Mouse (Mus musculus) right cerebral cortex, adult 2 months (tissue): Measurements from ENCODE around the gene Myoz2.

Source experiments
- DNase-seq, 2 experiments: peaks; one replicate each; pipeline ENCODE4 v3.0.0; 2021 to 2022; ENCODE audit warnings: low spot score in 2 of 2

Gene Myoz2

DNA sequence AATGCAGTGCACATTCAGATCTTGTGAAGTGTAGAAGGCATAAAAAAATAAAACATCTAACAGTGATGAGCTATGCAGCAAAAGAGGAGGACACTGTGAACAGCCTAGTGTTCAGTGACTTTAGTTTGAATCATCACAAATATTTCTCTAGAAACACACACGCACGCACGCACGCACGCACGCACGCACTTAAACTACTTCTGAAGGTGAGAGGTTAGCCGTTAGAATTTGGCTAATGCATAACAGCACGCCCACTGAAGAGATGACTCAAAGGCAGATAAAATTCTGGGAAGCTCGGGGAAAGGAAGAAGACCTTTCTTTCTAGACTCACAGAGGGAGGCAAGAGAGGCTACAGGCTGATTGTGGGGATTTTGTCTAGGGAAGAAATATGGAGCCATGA is 27.4 kb downstream of the Myoz2 start:
- DNase-seq, result no peak

DNA sequence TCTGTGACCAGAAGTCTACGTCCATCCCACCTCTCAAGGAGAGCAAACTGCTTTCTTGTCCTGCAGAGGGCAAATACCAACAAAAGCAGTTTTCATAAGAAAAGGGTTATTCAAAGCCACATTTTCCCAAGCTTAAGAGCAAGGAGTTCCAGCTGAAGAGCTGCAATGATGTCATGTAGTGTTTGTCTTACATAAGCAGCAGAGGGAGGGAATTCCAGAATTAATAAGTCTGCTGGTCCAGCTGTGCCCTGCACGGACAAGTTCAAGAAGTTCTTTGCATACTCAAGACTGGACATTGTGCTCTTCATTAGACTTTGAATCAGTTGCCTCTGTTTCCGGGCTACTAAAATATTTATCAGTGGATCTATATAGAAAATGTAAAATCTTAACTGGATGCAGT is 33.8 kb downstream of the Myoz2 start:
- DNase-seq, result no peak

DNA sequence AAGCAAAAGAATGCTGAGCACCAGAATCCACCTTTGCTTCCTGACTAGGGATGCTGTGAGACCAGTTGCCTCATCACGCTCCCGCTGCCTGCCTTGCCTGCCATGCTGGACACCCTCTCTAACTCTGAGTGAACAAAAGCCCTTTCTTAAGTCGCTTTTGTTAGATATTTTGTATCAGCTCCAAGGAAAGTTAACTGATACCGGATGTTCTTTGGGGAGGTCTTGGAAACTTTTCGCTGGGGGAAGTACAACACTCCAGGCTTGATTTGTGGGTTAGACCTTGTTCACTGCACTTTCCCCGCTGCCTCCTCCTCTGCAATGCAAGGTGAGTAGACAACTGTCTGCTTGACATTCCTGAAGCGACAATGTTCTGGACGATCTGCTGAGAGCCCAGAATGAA is 36.3 kb downstream of the Myoz2 start:
- no peak for DNase-seq

DNA sequence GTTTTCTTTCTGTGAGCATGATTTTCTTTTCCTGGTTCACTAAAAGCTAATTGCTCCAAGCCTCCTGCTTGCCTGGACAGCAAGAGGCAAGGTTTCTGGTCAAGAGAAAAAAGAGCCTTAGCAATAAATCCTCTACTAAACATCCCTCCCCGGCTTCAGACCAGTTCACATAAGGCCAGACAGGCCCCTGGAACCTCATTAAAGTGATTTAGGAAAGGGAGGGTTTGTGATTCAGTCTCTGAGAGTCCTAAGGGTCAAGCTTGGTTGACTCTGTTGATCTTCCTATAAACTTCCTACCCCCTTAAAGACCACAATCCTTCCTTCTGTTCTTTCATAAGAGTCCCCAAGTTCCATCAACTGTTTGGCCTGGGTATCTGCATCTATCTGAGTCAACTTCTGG is 37.8 kb downstream of the Myoz2 start:
- no peak for DNase-seq

DNA sequence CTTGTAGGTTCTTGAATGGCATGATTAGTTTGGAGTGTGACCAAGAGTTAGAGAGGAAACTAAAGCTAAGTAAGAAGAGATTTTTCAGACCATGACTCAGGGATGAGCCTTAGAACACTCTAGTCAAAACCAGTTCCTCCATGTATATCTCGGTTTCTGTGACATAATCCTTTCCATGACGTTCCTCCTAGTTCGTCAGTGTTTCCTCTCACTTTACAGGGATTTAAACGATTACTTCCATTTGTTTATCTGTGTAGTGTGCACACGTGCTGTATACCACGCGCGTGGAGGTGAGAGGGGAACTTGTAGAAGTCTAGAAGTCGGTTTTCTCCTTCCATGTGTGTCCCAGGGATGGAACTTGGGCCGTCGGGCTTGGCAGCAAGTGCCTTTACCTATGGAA is 47.9 kb downstream of the Myoz2 start:
- DNase-seq, result no peak

DNA sequence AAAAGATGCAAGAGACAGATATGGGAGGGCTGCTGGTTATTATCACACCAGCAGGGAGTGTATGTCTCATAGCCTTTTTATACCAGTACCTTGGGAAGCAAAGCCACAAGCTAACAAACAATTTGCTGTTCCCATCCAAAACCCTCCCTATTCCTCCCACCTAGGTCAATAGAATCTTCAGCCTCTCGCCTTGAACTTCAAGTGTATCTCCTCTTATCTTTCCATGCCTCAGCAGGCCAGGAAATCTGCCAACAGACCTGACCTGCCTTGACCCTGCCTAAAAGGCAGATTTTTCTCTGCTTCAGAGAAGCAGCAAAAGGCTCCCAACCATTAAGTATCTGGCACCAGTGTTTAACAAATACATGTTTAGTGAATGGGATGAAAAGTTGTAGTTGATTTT is 48.4 kb downstream of the Myoz2 start:
- DNase-seq, result no peak

DNA sequence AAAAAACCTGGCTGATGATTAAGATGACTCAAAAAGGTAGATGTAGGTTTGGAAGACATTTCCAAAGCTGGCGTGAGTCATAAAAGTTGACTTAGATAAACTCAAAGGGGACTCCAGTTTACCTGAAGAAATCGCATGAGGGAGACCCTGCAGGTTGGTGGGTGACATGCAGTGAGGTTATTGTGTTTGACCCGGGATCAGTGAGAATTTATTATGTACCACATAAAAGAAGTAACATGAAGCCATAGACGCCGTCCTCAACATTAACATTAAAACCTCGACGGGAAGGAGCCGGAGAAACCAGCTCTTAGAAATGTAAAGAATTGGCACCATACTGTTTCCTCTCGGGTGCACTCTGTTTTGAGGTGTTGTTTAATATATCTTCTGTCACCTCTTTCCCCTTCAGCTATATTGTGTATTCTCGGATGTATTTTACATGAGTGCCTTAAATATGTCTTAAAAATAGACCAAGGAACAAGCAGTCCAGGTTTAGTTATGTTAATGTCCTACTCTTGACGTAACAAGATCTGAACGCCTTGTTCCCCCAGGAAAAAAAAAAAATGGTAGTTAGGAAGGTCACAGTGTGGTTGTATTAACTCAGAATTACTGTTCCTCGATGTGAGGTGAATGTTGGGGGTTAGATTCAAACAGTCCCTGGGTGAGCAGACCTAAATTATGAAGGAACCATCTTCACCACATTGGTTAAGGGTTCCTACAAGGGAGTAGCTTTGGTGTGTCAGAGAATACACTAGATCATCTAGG is 49.5 kb downstream of the Myoz2 start:
- no peak for DNase-seq

DNA sequence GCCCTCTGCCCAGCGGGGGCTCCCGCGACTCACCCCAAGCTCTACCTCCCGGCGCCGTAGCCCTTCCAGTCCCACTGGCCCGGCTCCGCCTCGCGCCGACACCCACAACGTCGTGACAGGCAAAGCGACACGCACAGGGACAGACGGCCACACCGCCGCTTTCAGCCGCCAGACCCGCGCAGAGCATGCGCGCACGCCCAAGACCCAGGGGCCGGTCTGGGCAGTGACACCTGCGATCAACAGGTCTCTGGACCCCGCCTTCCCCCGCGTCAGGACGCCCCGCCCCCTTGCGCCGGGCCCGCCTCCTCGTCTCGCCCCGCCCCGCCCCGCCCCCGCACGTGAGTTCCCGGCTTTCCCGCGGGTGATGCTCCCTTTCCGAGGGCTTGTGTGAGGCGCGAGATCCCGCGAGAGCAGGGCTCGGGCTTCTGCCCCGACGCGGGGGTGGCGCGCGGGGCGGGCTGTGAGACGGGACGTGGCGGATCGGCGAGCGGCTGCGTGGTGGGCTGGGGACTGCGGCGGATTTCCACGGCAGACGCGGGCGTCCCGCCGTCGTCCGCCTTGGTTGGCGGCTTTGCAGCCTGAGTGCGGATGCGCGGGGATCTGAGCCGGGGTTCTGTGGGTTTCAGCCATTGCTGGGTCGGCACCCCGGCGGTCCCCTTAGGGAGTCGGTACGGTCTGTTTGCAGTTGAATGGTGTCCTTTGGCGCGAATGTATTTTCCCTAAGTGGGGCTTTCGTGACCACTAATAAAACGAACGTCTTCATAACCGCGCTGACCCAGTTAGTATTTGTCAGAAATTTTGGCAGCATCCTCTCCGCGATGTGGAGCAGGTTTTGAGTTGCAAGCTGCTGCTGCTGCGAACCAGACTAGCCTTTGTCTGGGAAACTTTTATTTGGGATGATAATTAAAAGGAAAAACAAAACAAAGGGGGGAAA is 50.3 kb downstream of the Myoz2 start, which contains the start of gene Usp53:
Gene Usp53 (minus strand): TSS at position 262 of the 934 bp plus-strand sequence.
- peak; percentile 89 to 90 for DNase-seq

DNA sequence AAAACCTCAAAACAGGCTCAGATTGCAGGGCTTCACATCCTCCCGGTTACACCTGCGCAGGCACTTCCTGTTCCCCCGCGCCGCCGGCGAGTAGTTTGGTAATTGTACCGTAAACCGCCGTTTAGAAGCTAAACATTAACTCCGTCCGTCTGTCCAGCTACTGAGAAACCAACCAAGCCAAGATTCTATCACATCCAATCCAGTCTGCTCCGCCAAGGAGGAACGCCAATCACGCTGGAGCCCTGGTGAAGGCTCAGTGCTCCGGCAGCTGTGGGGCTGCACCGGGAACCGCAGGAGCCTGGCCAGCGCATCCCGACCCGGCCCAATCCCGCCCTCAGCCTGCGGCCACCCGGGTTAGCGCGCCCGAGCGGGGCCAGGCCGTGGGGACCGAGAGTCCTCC is 51.0 kb downstream of the Myoz2 start:
- peak in 1 of 2 experiments; percentile 55 for DNase-seq

DNA sequence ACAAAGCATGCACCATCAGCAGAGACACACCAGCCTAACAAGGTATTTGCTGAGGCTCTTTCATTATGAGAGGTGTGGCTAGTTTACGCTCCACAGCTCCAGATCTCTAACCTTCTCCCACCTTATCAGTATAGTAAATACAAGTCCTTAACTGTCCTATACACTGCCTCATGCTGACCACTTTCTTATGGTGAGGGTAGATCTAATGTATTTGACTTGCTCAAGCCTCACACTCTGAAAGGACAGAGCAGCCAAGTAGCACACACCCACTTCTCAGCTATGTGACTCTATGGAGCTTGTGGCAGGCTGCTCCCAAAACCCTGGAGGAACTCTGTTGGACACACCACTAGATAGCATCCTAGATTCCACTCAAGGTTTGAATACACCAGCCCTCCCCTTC is 58.9 kb downstream of the Myoz2 start:
- DNase-seq, result no peak

DNA sequence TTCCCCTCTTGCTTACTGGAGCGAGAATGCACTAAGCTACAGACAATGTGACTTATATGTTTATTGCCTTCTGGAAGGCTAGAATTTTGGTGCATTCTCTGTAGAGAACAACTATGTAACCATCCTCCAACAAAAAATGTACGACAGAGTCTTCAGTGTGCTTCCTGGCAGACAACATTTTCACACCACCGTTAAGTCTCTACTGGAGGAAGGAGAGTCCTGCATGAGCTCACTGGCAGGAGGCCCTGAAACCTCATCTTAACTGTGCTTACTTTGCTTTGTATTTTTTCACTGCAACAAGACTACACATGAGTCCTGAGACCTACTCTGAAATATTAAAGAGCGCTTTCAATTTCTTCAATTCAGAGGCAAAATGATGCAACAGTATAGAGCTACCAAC is 59.5 kb downstream of the Myoz2 start:
- DNase-seq, result peak in 1 of 2 experiments; percentile 31

DNA sequence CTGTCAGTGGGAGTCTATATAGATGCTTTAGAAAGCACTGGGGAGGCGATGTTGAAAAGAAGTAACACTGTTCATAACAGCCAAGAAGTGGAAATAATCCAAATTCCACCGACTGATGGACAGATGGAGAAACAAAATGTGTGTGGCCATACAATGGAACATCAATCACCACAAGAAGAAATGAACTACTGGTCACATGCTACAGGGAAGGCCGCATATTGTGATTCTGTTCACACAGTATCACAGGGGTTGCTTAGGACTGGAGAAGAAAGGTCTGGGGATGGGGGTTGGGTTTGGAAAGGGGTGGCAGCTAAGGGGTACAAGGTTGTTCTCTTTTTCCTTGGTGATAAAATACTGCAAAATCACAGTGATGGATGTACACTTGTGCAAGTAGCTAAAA is 60.0 kb downstream of the Myoz2 start:
- DNase-seq, result no peak

DNA sequence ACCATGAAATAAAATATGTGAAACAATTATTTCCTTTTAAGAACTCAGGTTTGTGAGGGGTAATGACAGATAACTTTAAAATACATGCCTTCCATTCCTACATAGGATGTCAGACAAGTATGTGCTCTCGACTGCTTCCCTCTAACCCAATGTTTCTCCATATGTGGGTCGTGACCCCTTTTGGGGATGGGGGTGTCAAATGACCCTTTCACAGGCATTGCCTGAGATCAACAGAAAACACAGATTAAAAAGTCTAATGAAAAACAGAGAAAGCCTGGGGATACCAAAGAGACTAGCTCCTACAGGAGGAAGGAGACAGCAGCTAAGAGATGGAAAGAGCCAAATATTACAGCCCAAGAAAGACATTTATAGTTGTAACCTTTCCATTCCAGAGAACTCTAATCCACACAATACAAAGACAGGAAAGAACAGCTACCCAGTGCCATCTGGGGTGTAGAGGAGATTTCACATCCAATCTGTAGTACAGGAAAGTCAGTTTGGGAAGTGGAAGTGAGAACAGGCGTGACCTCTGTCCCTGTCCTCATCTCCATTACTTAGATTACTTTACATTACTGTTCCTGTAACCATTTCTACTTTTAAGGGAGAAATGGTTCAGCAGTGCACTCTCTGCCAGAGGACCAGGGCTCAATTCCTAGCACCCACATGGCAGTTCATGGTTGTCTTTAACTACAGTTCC is 62.5 kb downstream of the Myoz2 start:
- DNase-seq, result no peak

DNA sequence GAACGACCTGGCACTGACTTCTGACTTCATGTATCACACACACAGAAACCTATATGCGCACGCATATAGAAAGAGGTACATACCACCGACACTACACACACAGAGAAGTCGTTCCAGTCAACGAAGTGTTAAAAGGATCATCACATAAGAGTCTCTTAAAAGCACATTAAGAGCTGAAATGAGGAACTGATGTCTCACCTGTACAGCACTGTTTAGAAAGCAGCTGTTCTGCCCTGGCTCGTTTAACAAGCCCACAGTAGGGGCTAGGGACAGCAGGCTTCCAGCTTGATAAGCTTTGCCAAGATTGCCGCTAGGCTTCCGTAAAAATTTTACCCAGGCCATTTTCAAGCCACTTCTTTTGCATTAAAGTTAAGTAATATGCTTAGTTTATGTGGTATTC is 66.4 kb downstream of the Myoz2 start:
- DNase-seq, result no peak

DNA sequence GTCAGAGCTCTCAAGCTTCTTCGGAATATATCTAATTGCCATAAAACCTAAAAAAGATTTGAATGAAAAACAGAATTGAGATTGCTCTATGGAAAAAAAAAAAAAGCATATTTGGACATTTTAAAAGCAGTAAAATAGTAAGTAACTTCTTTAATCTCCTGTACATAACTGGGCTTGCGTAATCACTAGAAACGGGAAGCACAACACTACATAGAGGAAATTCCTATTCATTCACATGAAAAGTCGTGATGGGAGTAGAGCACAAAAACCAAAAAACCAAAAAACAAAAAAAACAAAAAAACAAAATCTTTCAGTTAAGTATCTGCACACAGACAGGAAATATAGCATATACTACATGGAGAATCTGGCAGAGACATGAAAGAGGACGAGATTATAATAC is 70.5 kb downstream of the Myoz2 start:
- no peak for DNase-seq
